Mouse (Mus musculus): Measurements from ENCODE around the gene Il25. TPM values are rescaled to one million over a fixed set of nuclear protein-coding genes. Genes with fewer than 3 reads are reported as not detected.

Il25 gene
- polyA plus RNA-seq, 1 experiment from 2014 or later: not detected

DNA sequence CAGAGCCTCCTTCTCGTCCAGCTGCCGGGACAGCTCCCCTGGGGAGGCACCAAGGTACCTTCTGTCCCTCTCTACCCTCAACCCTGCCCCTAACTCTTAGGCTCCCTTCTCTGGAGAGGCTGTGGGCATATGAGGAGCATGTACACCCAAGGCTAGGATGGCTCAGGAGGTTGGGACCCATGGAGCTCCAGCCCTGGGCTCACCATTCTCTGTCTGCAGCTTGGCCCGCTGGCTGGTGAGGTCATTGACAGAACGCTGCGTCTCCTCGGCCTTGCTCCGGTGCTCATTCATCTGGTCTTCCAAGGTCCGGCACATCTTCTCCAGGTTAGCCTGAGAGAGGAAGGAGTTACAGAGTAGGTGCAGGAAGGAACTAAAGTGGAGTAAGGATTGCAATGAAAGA, 46.2 kb downstream of the Il25 start:
- no peak overlapping the region for H3K27ac ChIP-seq

DNA sequence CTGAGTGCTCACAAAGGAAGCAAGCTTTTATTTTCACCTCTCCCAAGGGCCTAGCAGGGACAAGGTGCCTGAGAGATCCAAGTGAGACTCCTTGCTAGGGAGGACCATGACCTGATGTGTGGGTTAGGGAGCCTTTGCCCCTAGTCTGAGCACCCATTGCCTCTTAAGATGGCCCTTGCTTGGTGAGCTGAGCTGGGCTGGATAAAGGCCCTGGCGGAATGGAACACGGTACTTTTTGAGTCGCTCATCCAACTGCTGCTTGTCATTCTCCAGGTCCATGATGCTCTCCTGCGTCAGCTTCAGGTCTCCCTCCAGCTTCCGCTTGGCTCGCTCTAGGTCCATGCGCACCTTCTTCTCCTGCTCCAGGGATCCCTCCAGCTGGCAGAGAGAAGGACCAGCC, 49.4 kb downstream of the Il25 start:
- WGBS: 95% methylated on average over 7 of the region's 7 CpGs
- no peaks in the 10 kb centered on the region for H3K36me3 ChIP-seq (replicated peaks)
- no peaks in the 10 kb centered on the region for H3K4me1 ChIP-seq
- H3K4me3 ChIP-seq (replicated peaks): no peak overlapping the region
- no peak for ATAC-seq (ENCODE audit: low FRiP score)
- H3K9ac ChIP-seq: no peak overlapping the region
- no peak overlapping the region for H3K4me2 ChIP-seq
- H3K27ac ChIP-seq: no peak overlapping the region
- H3K9me3 ChIP-seq: no peaks in the 10 kb centered on the region
- H3K27me3 ChIP-seq: no peaks in the 10 kb centered on the region

More for the DNA sequence above, 46.2 kb downstream of the Il25 start:
- Histone ChIP-seq H3K9ac (no peak overlapping the region), H3K4me3 (replicated peaks) (no peak overlapping the region), H3K36me3 (replicated peaks) (no peaks in the 10 kb centered on the region), H3K4me2 (no peak overlapping the region), H3K4me1 (peaks cover 10% of the 10 kb centered on the region), H3K27me3 (0 out of 2 replicates have a peak, but pooled peaks cover 6% of the 10 kb centered on the region), H3K9me3 (no peaks in the 10 kb centered on the region)
- ATAC-seq (ENCODE audit: low FRiP score): no peak
- 89% methylated on average over 8 of the region's 8 CpGs for WGBS

MicroRNAs within 50 kb of the gene (microRNA counts, 519-probe panel; counts per million panel counts)
- microRNA mmu-miR-208a: not detected
- microRNA mmu-miR-208b: not detected

Small RNAs within 50 kb of the gene (microRNA-seq; reads per million reads assigned to microRNA genes)
- 4.1 reads per million, percentile 14 among the genes with 10 or more reads in this experiment for gene Mir208a
- gene Mir208b: 19.7 reads per million, percentile 34 among the genes with 10 or more reads in this experiment

Other genes starting within 250 kb of the Il25 start
- gene 1700123O20Rik, start 246.5 kb upstream of the Il25 start, polyA plus RNA-seq (2016; fragmentation: Nextera tagmentation; extraction: Ambion mirVana): 87.5 and 89.7 TPM in 2 replicates
- gene Acin1, start 245.8 kb upstream of the Il25 start, polyA plus RNA-seq (2016; fragmentation: Nextera tagmentation; extraction: Ambion mirVana): 188 and 190 TPM in 2 replicates
- gene Gm29776, start 233.9 kb upstream of the Il25 start, polyA plus RNA-seq (2016; fragmentation: Nextera tagmentation; extraction: Ambion mirVana): not detected in 2 replicates
- not detected in 2 replicates for gene Cebpe, start 220.5 kb upstream of the Il25 start, polyA plus RNA-seq (2016; fragmentation: Nextera tagmentation; extraction: Ambion mirVana)
- 2.3 and 2.7 TPM in 2 replicates for gene Slc7a8, start 150.7 kb upstream of the Il25 start, polyA plus RNA-seq (2016; fragmentation: Nextera tagmentation; extraction: Ambion mirVana)
- not detected in 2 replicates for gene Rnf212b, start 118.6 kb upstream of the Il25 start, polyA plus RNA-seq (2016; fragmentation: Nextera tagmentation; extraction: Ambion mirVana)
- 13.9 and 18.5 TPM in 2 replicates for gene Homez, start 61.7 kb upstream of the Il25 start, polyA plus RNA-seq (2016; fragmentation: Nextera tagmentation; extraction: Ambion mirVana)
- 1.1 and 1.3 TPM in 2 replicates for gene Ppp1r3e, start 55.1 kb upstream of the Il25 start, polyA plus RNA-seq (2016; fragmentation: Nextera tagmentation; extraction: Ambion mirVana)
- 3.3 and 3.4 TPM in 2 replicates for gene Bcl2l2, start 49.3 kb upstream of the Il25 start, polyA plus RNA-seq (2016; fragmentation: Nextera tagmentation; extraction: Ambion mirVana)
- gene Gm20521, start 49.3 kb upstream of the Il25 start, polyA plus RNA-seq (2016; fragmentation: Nextera tagmentation; extraction: Ambion mirVana): 0.27 TPM in 1 of 2 replicates, not detected in the other
- gene Pabpn1, start 40.2 kb upstream of the Il25 start, polyA plus RNA-seq (2016; fragmentation: Nextera tagmentation; extraction: Ambion mirVana): 199 and 211 TPM in 2 replicates
- gene Slc22a17, start 19.6 kb upstream of the Il25 start, polyA plus RNA-seq (2016; fragmentation: Nextera tagmentation; extraction: Ambion mirVana): 93.3 and 97.8 TPM in 2 replicates
- 36.8 and 37.8 TPM in 2 replicates for gene Efs, start 6.6 kb upstream of the Il25 start, polyA plus RNA-seq (2016; fragmentation: Nextera tagmentation; extraction: Ambion mirVana)
- gene Cmtm5, start 3.6 kb downstream of the Il25 start, polyA plus RNA-seq (2016; fragmentation: Nextera tagmentation; extraction: Ambion mirVana): 1.4 and 2.0 TPM in 2 replicates
- 1.5 and 1.8 TPM in 2 replicates for gene Myh6, start 34.2 kb downstream of the Il25 start, polyA plus RNA-seq (2016; fragmentation: Nextera tagmentation; extraction: Ambion mirVana)
- not detected in 2 replicates for gene Gm17428, start 44.2 kb downstream of the Il25 start, polyA plus RNA-seq (2016; fragmentation: Nextera tagmentation; extraction: Ambion mirVana)
- 3.6 and 4.2 TPM in 2 replicates for gene Myh7, start 61.9 kb downstream of the Il25 start, polyA plus RNA-seq (2016; fragmentation: Nextera tagmentation; extraction: Ambion mirVana)
- 71.7 and 73.3 TPM in 2 replicates for gene Ngdn, start 82.8 kb downstream of the Il25 start, polyA plus RNA-seq (2016; fragmentation: Nextera tagmentation; extraction: Ambion mirVana)
- gene Zfhx2, start 159.6 kb downstream of the Il25 start, polyA plus RNA-seq (2016; fragmentation: Nextera tagmentation; extraction: Ambion mirVana): 26.3 and 28.1 TPM in 2 replicates
- gene Thtpa, start 162.1 kb downstream of the Il25 start, polyA plus RNA-seq (2016; fragmentation: Nextera tagmentation; extraction: Ambion mirVana): 32.0 and 33.0 TPM in 2 replicates
- 10.2 and 11.4 TPM in 2 replicates for gene Ap1g2, start 173.9 kb downstream of the Il25 start, polyA plus RNA-seq (2016; fragmentation: Nextera tagmentation; extraction: Ambion mirVana)
- gene Jph4, start 184.2 kb downstream of the Il25 start, polyA plus RNA-seq (2016; fragmentation: Nextera tagmentation; extraction: Ambion mirVana): 9.0 and 9.4 TPM in 2 replicates